Mouse (Mus musculus) lung, postnatal 0 days (tissue): ENCODE measurements around the gene Antxr1. TPM values are rescaled to one million over a fixed set of nuclear protein-coding genes. Genes with fewer than 3 reads are reported as not detected.
A peak's percentile ranks its signal among the peaks of the same experiment; 100 is the strongest.

Experiments used
- ATAC-seq: fragments of 200-750 bp; cut with Nextera tagmentation; 2 replicates; pipeline ENCODE4 v1.8.0; 2017; ENCODE audit warnings: moderate library complexity
- DNase-seq: peaks from one replicate; pipeline ENCODE4 v3.0.0-alpha.2; 2016; ENCODE audit warnings: low spot score
- H3K27ac ChIP-seq: fragments of 300-500 bp; sonication (generic); 2 replicates; pipeline ENCODE4 v1.5.1; 2014; ENCODE audit warnings: antibody characterized with exemption, mild to moderate bottlenecking, low read length, mixed read lengths
- H3K27me3 ChIP-seq: fragments of 300-500 bp; sonication (generic); replicated peaks from 2 replicates; pipeline ENCODE4 v1.6.1; 2014; ENCODE audit warnings: low read length, mixed read lengths; ENCODE audit not compliant: insufficient read depth
- H3K36me3 ChIP-seq: fragments of 300-500 bp; sonication (generic); 2 replicates; pipeline ENCODE4 v1.6.1; 2014; ENCODE audit warnings: low read length, mixed read lengths; ENCODE audit not compliant: insufficient read depth
- H3K4me1 ChIP-seq: fragments of 300-500 bp; sonication (generic); 2 replicates; pipeline ENCODE4 v1.6.1; 2014; ENCODE audit warnings: antibody characterized with exemption, low read depth, low read length, mixed read lengths; ENCODE audit not compliant: insufficient read depth
- H3K4me2 ChIP-seq: fragments of 300-500 bp; sonication (generic); replicated peaks from 2 replicates; pipeline ENCODE4 v1.6.1; 2014; ENCODE audit warnings: low read depth, mild to moderate bottlenecking, low read length, moderate library complexity, mixed read lengths
- H3K4me3 ChIP-seq: fragments of 300-500 bp; sonication (generic); 2 replicates; pipeline ENCODE4 v1.5.1; 2014; ENCODE audit warnings: low read depth, low read length
- H3K9ac ChIP-seq: fragments of 300-500 bp; sonication (generic); replicated peaks from 2 replicates; pipeline ENCODE4 v1.6.1; 2014; ENCODE audit warnings: low read depth, mild to moderate bottlenecking
- H3K9me3 ChIP-seq: fragments of 300-500 bp; sonication (generic); 2 replicates; pipeline ENCODE4 v1.6.1; 2016; ENCODE audit warnings: low read length, mixed read lengths
- CTCF ChIP-seq: IDR thresholded peaks from 2 replicates; pipeline ENCODE4 v1.5.1; 2016; ENCODE audit warnings: antibody characterized with exemption, mild to moderate bottlenecking
- EP300 ChIP-seq: IDR thresholded peaks from 2 replicates; pipeline ENCODE4 v1.6.1; 2016; ENCODE audit warnings: antibody characterized with exemption, mild to moderate bottlenecking, control low read depth
- WGBS: fragments of 180-500 bp; shearing (Covaris S2); extraction: QIAGEN DNeasy Blood & Tissue Kit; methylation state at CpG from one replicate; pipeline ENCODE4 v1.1.7; 2014; 5-methylcytosine and 5-hydroxymethylcytosine counted together
- polyA plus RNA-seq: library from polyadenylated mRNA; unstranded; fragments of >200 nt; fragmentation: Nextera tagmentation; extraction: Ambion mirVana; gene quantifications from 2 replicates; pipeline ENCODE4 v1.2.1, GENCODE M21; 2015

Gene Antxr1
- polyA plus RNA-seq, 1 experiment from 2014 or later: 11.7 TPM

GRCm38 (mm10) chr6:87282346-87282781 lies 53.3 kb downstream of the Antxr1 start:
- H3K4me1 ChIP-seq: peaks cover 16% of the 10 kb centered on the region; the same call in 1 of the 2 replicates
- H3K27me3 ChIP-seq: no peaks in the 10 kb centered on the region
- no peak; the same call in 1 of the 2 replicates for TF ChIP-seq EP300
- TF ChIP-seq CTCF: no peak
- peak overlapping the region; percentile 69 for H3K27ac ChIP-seq
- no peaks in the 10 kb centered on the region for H3K9me3 ChIP-seq
- DNase-seq (peak; percentile 98), ATAC-seq (peak; percentile 87)
- H3K4me3 ChIP-seq: no peak overlapping the region
- no peak overlapping the region for H3K9ac ChIP-seq
- H3K4me2 ChIP-seq: no peak overlapping the region
- 6% methylated on average over 8 of the region's 8 CpGs for WGBS
- no peaks in the 10 kb centered on the region for H3K36me3 ChIP-seq

GRCm38 (mm10) chr6:87281771-87282170 lies 53.9 kb downstream of the Antxr1 start:
- no peaks in the 10 kb centered on the region for H3K36me3 ChIP-seq
- WGBS: 67% methylated on average over 4 of the region's 4 CpGs
- TF ChIP-seq EP300 (no peak), CTCF (peak; percentile 60)
- peaks cover 22% of the 10 kb centered on the region; the same call in 1 of the 2 replicates for H3K4me1 ChIP-seq
- no peaks in the 10 kb centered on the region for H3K9me3 ChIP-seq
- no peak overlapping the region for H3K4me2 ChIP-seq
- no peaks in the 10 kb centered on the region for H3K27me3 ChIP-seq
- DNase-seq (peak; percentile 54), ATAC-seq (0 out of 2 replicates have a peak, but pooled peaks have one; percentile 11)
- H3K9ac ChIP-seq: no peak overlapping the region
- peak overlapping the region; percentile 69 for H3K27ac ChIP-seq
- no peak overlapping the region for H3K4me3 ChIP-seq

GRCm38 (mm10) chr6:87278151-87278550 lies 57.5 kb downstream of the Antxr1 start:
- peak overlapping the region; percentile 54 for H3K27ac ChIP-seq
- no peaks in the 10 kb centered on the region for H3K9me3 ChIP-seq
- 0 out of 2 replicates have a peak, but pooled peaks cover 4% of the 10 kb centered on the region for H3K36me3 ChIP-seq
- TF ChIP-seq CTCF (no peak), EP300 (no peak)
- no peak overlapping the region for H3K9ac ChIP-seq
- WGBS: 28% methylated on average over 5 of the region's 5 CpGs
- peaks cover 23% of the 10 kb centered on the region; the same call in 1 of the 2 replicates for H3K4me1 ChIP-seq
- ATAC-seq (no peak), DNase-seq (no peak)
- H3K4me3 ChIP-seq: no peak overlapping the region
- H3K27me3 ChIP-seq: no peaks in the 10 kb centered on the region
- no peak overlapping the region for H3K4me2 ChIP-seq

- 0 out of 2 replicates have a peak overlapping the region, but pooled peaks have one; percentile 4 for H3K4me2 ChIP-seq
- TF ChIP-seq CTCF (peak; percentile 23; the same call in 1 of the 2 replicates), EP300 (peak; percentile 41)
- H3K4me3 ChIP-seq: no peak overlapping the region
- H3K27ac ChIP-seq: peak overlapping the region; percentile 22; the same call in 1 of the 2 replicates
- H3K27me3 ChIP-seq: no peaks in the 10 kb centered on the region
- ATAC-seq (peak; percentile 67), DNase-seq (peak; percentile 94)
- no peaks in the 10 kb centered on the region for H3K9me3 ChIP-seq
- WGBS: 2% methylated on average over 3 of the region's 3 CpGs
- H3K9ac ChIP-seq: no peak overlapping the region
- H3K4me1 ChIP-seq: peaks cover 17% of the 10 kb centered on the region; the same call in 1 of the 2 replicates
- 0 out of 2 replicates have a peak, but pooled peaks cover 4% of the 10 kb centered on the region for H3K36me3 ChIP-seq
Observed at GRCm38 (mm10) chr6:87277527-87277926, 58.1 kb downstream of the Antxr1 start.

GRCm38 (mm10) chr6:87276941-87277340 lies 58.7 kb downstream of the Antxr1 start:
- H3K36me3 ChIP-seq: 0 out of 2 replicates have a peak, but pooled peaks cover 4% of the 10 kb centered on the region
- ATAC-seq: peak; percentile 25
- H3K4me3 ChIP-seq: no peak overlapping the region
- 48% methylated on average over 7 of the region's 7 CpGs for WGBS
- no peak for TF ChIP-seq CTCF
- no peak for TF ChIP-seq EP300
- peak; percentile 54 for DNase-seq
- no peaks in the 10 kb centered on the region for H3K27me3 ChIP-seq
- H3K4me1 ChIP-seq: peaks cover 17% of the 10 kb centered on the region; the same call in 1 of the 2 replicates
- H3K4me2 ChIP-seq: 0 out of 2 replicates have a peak overlapping the region, but pooled peaks have one; percentile 4
- no peaks in the 10 kb centered on the region for H3K9me3 ChIP-seq
- H3K27ac ChIP-seq: peak overlapping the region; percentile 22; the same call in 1 of the 2 replicates
- no peak overlapping the region for H3K9ac ChIP-seq

- Histone ChIP-seq H3K4me2 (no peak overlapping the region), H3K36me3 (0 out of 2 replicates have a peak, but pooled peaks cover 4% of the 10 kb centered on the region), H3K4me1 (peaks cover 22% of the 10 kb centered on the region; the same call in 1 of the 2 replicates), H3K27me3 (no peaks in the 10 kb centered on the region), H3K9me3 (no peaks in the 10 kb centered on the region), H3K4me3 (no peak overlapping the region), H3K27ac (no peak overlapping the region), H3K9ac (no peak overlapping the region)
- TF ChIP-seq EP300 (no peak), CTCF (peak; percentile 57)
- ATAC-seq (no peak), DNase-seq (no peak)
- WGBS: 96% methylated on average over 5 of the region's 5 CpGs
Observed at GRCm38 (mm10) chr6:87274779-87275178, 60.8 kb downstream of the Antxr1 start.
